Comparison of ENCODE assay signal across 19 mouse cellular contexts in genomic region chr8:94863897-94864673, GRCm38 (mm10). TPM values are rescaled to one million over a fixed set of nuclear protein-coding genes. Genes with fewer than 3 reads are reported as not detected.
DNase-seq lines count a peak whose midpoint lies in the region; ATAC-seq and TF ChIP-seq lines count a peak whose summit lies in the region.
"Had no signal": no experiment of that assay in that cellular context is flagged by ENCODE, and none has a peak within 500 bp of the region (broad histone marks: within the 10 kb centered on the region; RNA-seq: fewer than 3 reads in every experiment).

No protein-coding gene starts in this region.

- H3K27ac ChIP-seq in heart, postnatal 0 days (ENCODE audit: low read depth) = 0 out of 2 replicates have a peak overlapping the region, but pooled peaks have one; percentile 25
- H3K27ac ChIP-seq in heart, embryonic 11.5 days (ENCODE audit: low read depth, low read length) = no peak overlapping the region
- H3K27ac ChIP-seq in lung, embryonic 14.5 days (ENCODE audit: low read depth) = no peak overlapping the region
- H3K27ac ChIP-seq in brown adipose tissue, adult 24 weeks (replicated peaks; ENCODE audit: low read depth, low read length) = 0 out of 2 replicates have a peak overlapping the region, but pooled peaks have one; percentile 14
- H3K27ac ChIP-seq in liver, embryonic 15.5 days (replicated peaks) = peak overlapping the region; percentile 35; the same call in 1 of the 2 replicates
- H3K27ac ChIP-seq: forebrain, embryonic 13.5 days; hindbrain, embryonic 10.5 days; limb, embryonic 13.5 days; stomach, embryonic 15.5 days had no signal

- H3K4me3 ChIP-seq in heart, postnatal 0 days (ENCODE audit: low read depth, low read length) = no peak overlapping the region
- H3K4me3 ChIP-seq in heart, embryonic 11.5 days (ENCODE audit: low read depth, low read length) = no peak overlapping the region
- H3K4me3 ChIP-seq in lung, embryonic 14.5 days (ENCODE audit: low read depth, low read length) = no peak overlapping the region
- no peak overlapping the region for H3K4me3 ChIP-seq in lung, adult 2 months (replicated peaks; ENCODE audit: extremely low read depth, low read depth, low read length)
- H3K4me3 ChIP-seq in brown adipose tissue, adult 24 weeks (ENCODE audit: insufficient read depth, low read depth, low read length) = no peak overlapping the region
- H3K4me3 ChIP-seq in liver, embryonic 15.5 days (replicated peaks) = no peak overlapping the region
- H3K4me3 ChIP-seq: forebrain, embryonic 13.5 days; heart, embryonic 15.5 days; hindbrain, embryonic 10.5 days; limb, embryonic 13.5 days; stomach, embryonic 15.5 days had no signal

- H3K36me3 ChIP-seq in heart, postnatal 0 days (replicated peaks; ENCODE audit: control insufficient read depth, insufficient read depth, low read length) = peaks cover 57% of the 10 kb centered on the region
- peaks cover 40% of the 10 kb centered on the region for H3K36me3 ChIP-seq in heart, embryonic 11.5 days (ENCODE audit: control insufficient read depth, insufficient read depth, low read length)
- H3K36me3 ChIP-seq in lung, embryonic 14.5 days (ENCODE audit: insufficient read depth) = peaks cover 82% of the 10 kb centered on the region
- peaks cover 96% of the 10 kb centered on the region for H3K36me3 ChIP-seq in liver, embryonic 15.5 days (replicated peaks)

- peak; percentile 11; the same call in 1 of the 2 replicates for TF ChIP-seq CTCF in heart, postnatal 0 days (IDR thresholded peaks at IDR 0.05; ENCODE audit: low read depth)
- 0 out of 2 replicates have a peak, but pooled peaks have one; percentile 12 for TF ChIP-seq CTCF in lung, embryonic 14.5 days (IDR thresholded peaks at IDR 0.05; ENCODE audit: low read depth)
- TF ChIP-seq CTCF in lung, adult 2 months (IDR thresholded peaks at IDR 0.05; ENCODE audit: insufficient read depth, low read length) = no peak

- no peak for DNase-seq in heart, postnatal 0 days (ENCODE audit: low spot score)
- DNase-seq in lung, embryonic 14.5 days = peak; percentile 2
- DNase-seq in lung, adult 2 months = no peak
- no peak for DNase-seq in cerebellum, postnatal 36 days
- DNase-seq: adrenal gland, postnatal 25 days; cerebellum, adult 8-10 months; gastrocnemius, postnatal 25 days; kidney, adult 8-10 months; lung, postnatal 36 days had no signal

- 64% methylated on average over 10 of the region's 10 CpGs for WGBS in heart, postnatal 0 days
- 64% methylated on average over 10 of the region's 10 CpGs for WGBS in heart, embryonic 11.5 days (ENCODE audit: insufficient replicate concordance)
- 81% methylated on average over 10 of the region's 10 CpGs for WGBS in lung, embryonic 14.5 days
- WGBS in lung, adult 2 months = 56% methylated on average over 10 of the region's 10 CpGs
- WGBS in liver, embryonic 15.5 days (ENCODE audit: insufficient replicate concordance) = 61% methylated on average over 10 of the region's 10 CpGs

- no peak overlapping the region for H3K9ac ChIP-seq in heart, postnatal 0 days (replicated peaks; ENCODE audit: low read depth, low read length)
- H3K9ac ChIP-seq in heart, embryonic 11.5 days (ENCODE audit: low read depth, low read length) = no peak overlapping the region; the same call in 1 of the 2 replicates
- H3K9ac ChIP-seq in lung, embryonic 14.5 days = no peak overlapping the region
- H3K9ac ChIP-seq in liver, embryonic 15.5 days = no peak overlapping the region
- H3K9ac ChIP-seq: forebrain, embryonic 13.5 days; heart, embryonic 15.5 days; limb, embryonic 13.5 days; stomach, embryonic 15.5 days had no signal

- TF ChIP-seq POLR2A in lung, adult 2 months (IDR thresholded peaks at IDR 0.05; ENCODE audit: borderline replicate concordance, extremely low read depth, low read depth, low read length) = no peak

- H3K4me1 ChIP-seq in heart, postnatal 0 days (ENCODE audit: control insufficient read depth, insufficient read depth) = peaks cover 2% of the 10 kb centered on the region
- H3K4me1 ChIP-seq in heart, embryonic 11.5 days (ENCODE audit: control insufficient read depth, insufficient read depth, low read length) = peaks cover 22% of the 10 kb centered on the region
- H3K4me1 ChIP-seq in lung, embryonic 14.5 days (ENCODE audit: insufficient read depth) = 0 out of 2 replicates have a peak, but pooled peaks cover under 1% of the 10 kb centered on the region
- no peaks in the 10 kb centered on the region for H3K4me1 ChIP-seq in lung, adult 2 months (ENCODE audit: control insufficient read depth, insufficient read depth, low read length)
- H3K4me1 ChIP-seq in brown adipose tissue, adult 24 weeks (ENCODE audit: control insufficient read depth, insufficient read depth, insufficient read length, low read length) = peaks cover 5% of the 10 kb centered on the region
- peaks cover 40% of the 10 kb centered on the region for H3K4me1 ChIP-seq in liver, embryonic 15.5 days (replicated peaks)

- ATAC-seq in heart, postnatal 0 days (ENCODE audit: insufficient read depth, low read depth) = no peak
- no peak for ATAC-seq in heart, embryonic 11.5 days (replicated peaks; ENCODE audit: insufficient number of reproducible peaks, low FRiP score, low TSS enrichment)
- ATAC-seq in lung, embryonic 14.5 days (ENCODE audit: insufficient read depth) = no peak
- ATAC-seq in liver, embryonic 15.5 days (ENCODE audit: insufficient read depth) = no peak
- ATAC-seq in erythroid progenitor cell, adult 5-6 weeks (replicated peaks; ENCODE audit: low FRiP score, poor library complexity, severe bottlenecking) = no peak
- ATAC-seq: forebrain, embryonic 13.5 days; midbrain, embryonic 16.5 days had no signal

- H3K9me3 ChIP-seq in heart, postnatal 0 days (replicated peaks; ENCODE audit: control insufficient read depth, low read length) = no peaks in the 10 kb centered on the region
- no peaks in the 10 kb centered on the region for H3K9me3 ChIP-seq in heart, embryonic 11.5 days (replicated peaks; ENCODE audit: control insufficient read depth, low read length)
- H3K9me3 ChIP-seq in lung, embryonic 14.5 days (ENCODE audit: low read depth, low read length) = no peaks in the 10 kb centered on the region
- H3K9me3 ChIP-seq in liver, embryonic 15.5 days (replicated peaks) = no peaks in the 10 kb centered on the region
- H3K9me3 ChIP-seq: forebrain, embryonic 13.5 days; heart, embryonic 15.5 days; hindbrain, embryonic 10.5 days; limb, embryonic 13.5 days; stomach, embryonic 15.5 days had no signal

- no peaks in the 10 kb centered on the region for H3K27me3 ChIP-seq in heart, postnatal 0 days (ENCODE audit: control insufficient read depth, insufficient read depth, low read length)
- no peaks in the 10 kb centered on the region for H3K27me3 ChIP-seq in heart, embryonic 11.5 days (ENCODE audit: control insufficient read depth, insufficient read depth, low read length)
- H3K27me3 ChIP-seq in lung, embryonic 14.5 days (ENCODE audit: insufficient read depth, low read length) = no peaks in the 10 kb centered on the region
- peaks cover 2% of the 10 kb centered on the region; the same call in 1 of the 2 replicates for H3K27me3 ChIP-seq in liver, embryonic 15.5 days
- H3K27me3 ChIP-seq: forebrain, embryonic 13.5 days; heart, embryonic 15.5 days; limb, embryonic 13.5 days; stomach, embryonic 15.5 days had no signal

- TF ChIP-seq EP300 in heart, postnatal 0 days (IDR thresholded peaks at IDR 0.05; ENCODE audit: low read depth) = no peak

- no peak overlapping the region for H3K4me2 ChIP-seq in heart, postnatal 0 days (ENCODE audit: low read depth, low read length)
- no peak overlapping the region for H3K4me2 ChIP-seq in heart, embryonic 11.5 days
- H3K4me2 ChIP-seq in lung, embryonic 14.5 days = no peak overlapping the region
- no peak overlapping the region for H3K4me2 ChIP-seq in liver, embryonic 15.5 days
- H3K4me2 ChIP-seq: forebrain, embryonic 13.5 days; heart, embryonic 15.5 days; limb, embryonic 13.5 days; stomach, embryonic 15.5 days had no signal

RNA-seq across cellular contexts. Expression of gene Polr2c, which starts 6.8 kb away (rescaled TPM):
- 96.3 and 112 TPM in 2 replicates for total RNA-seq in heart, postnatal 0 days (2014; rRNA removed; ENCODE audit: low replicate concordance)
- polyA plus RNA-seq in heart, postnatal 0 days (2015; fragmentation: Nextera tagmentation; extraction: Ambion mirVana) = 117 and 121 TPM in 2 replicates
- 141 and 143 TPM in 2 replicates for polyA plus RNA-seq in heart, embryonic 11.5 days (2014; fragmentation: Nextera tagmentation; extraction: Ambion mirVana)
- polyA plus RNA-seq in lung, embryonic 14.5 days (2014; fragmentation: Nextera tagmentation; extraction: Ambion mirVana) = 162 and 169 TPM in 2 replicates
- 81.9 and 105 TPM in 2 replicates for polyA plus RNA-seq in lung, adult 2 months (2012; rRNA removed)
- 55.0 and 64.8 TPM in 2 replicates for polyA plus RNA-seq in brown adipose tissue, adult 24 weeks (2012; ENCODE audit: insufficient read depth, insufficient read length, missing spikeins)
- 70.5 and 74.1 TPM in 2 replicates for polyA plus RNA-seq in liver, embryonic 15.5 days (2015; fragmentation: Nextera tagmentation; extraction: Ambion mirVana)
- 34.0 and 42.2 TPM in 2 replicates for total RNA-seq in erythroid progenitor cell, adult 5-6 weeks (2015; ENCODE audit: low replicate concordance)
- 17.5 and 40.3 TPM in 2 replicates for total RNA-seq in erythroid progenitor cell, adult 5-6 weeks (2017; ENCODE audit: low replicate concordance)

RNA-seq across cellular contexts. Expression of gene Dok4, which starts 12.0 kb away (rescaled TPM):
- 43.4 and 59.1 TPM in 2 replicates for total RNA-seq in heart, postnatal 0 days (2014; rRNA removed; ENCODE audit: low replicate concordance)
- polyA plus RNA-seq in heart, postnatal 0 days (2015; fragmentation: Nextera tagmentation; extraction: Ambion mirVana) = 27.7 and 28.7 TPM in 2 replicates
- 46.2 and 57.7 TPM in 2 replicates for polyA plus RNA-seq in heart, embryonic 11.5 days (2014; fragmentation: Nextera tagmentation; extraction: Ambion mirVana)
- polyA plus RNA-seq in lung, embryonic 14.5 days (2014; fragmentation: Nextera tagmentation; extraction: Ambion mirVana) = 32.5 and 36.5 TPM in 2 replicates
- polyA plus RNA-seq in lung, adult 2 months (2012; rRNA removed) = 39.6 and 46.4 TPM in 2 replicates
- polyA plus RNA-seq in brown adipose tissue, adult 24 weeks (2012; ENCODE audit: insufficient read depth, insufficient read length, missing spikeins) = 3.8 and 8.4 TPM in 2 replicates
- 11.0 and 12.9 TPM in 2 replicates for polyA plus RNA-seq in liver, embryonic 15.5 days (2015; fragmentation: Nextera tagmentation; extraction: Ambion mirVana)
- 12.2 and 13.0 TPM in 2 replicates for total RNA-seq in erythroid progenitor cell, adult 5-6 weeks (2015; ENCODE audit: low replicate concordance)
- 11.0 and 12.8 TPM in 2 replicates for total RNA-seq in erythroid progenitor cell, adult 5-6 weeks (2017; ENCODE audit: low replicate concordance)

RNA-seq across cellular contexts. Expression of gene Ciapin1, which starts 25.9 kb away (rescaled TPM):
- total RNA-seq in heart, postnatal 0 days (2014; rRNA removed; ENCODE audit: low replicate concordance) = 41.6 and 80.6 TPM in 2 replicates
- 84.0 and 92.2 TPM in 2 replicates for polyA plus RNA-seq in heart, postnatal 0 days (2015; fragmentation: Nextera tagmentation; extraction: Ambion mirVana)
- polyA plus RNA-seq in heart, embryonic 11.5 days (2014; fragmentation: Nextera tagmentation; extraction: Ambion mirVana) = 97.0 and 97.5 TPM in 2 replicates
- polyA plus RNA-seq in lung, embryonic 14.5 days (2014; fragmentation: Nextera tagmentation; extraction: Ambion mirVana) = 96.0 and 105 TPM in 2 replicates
- polyA plus RNA-seq in lung, adult 2 months (2012; rRNA removed) = 22.9 and 27.8 TPM in 2 replicates
- polyA plus RNA-seq in brown adipose tissue, adult 24 weeks (2012; ENCODE audit: insufficient read depth, insufficient read length, missing spikeins) = 61.4 and 80.8 TPM in 2 replicates
- polyA plus RNA-seq in liver, embryonic 15.5 days (2015; fragmentation: Nextera tagmentation; extraction: Ambion mirVana) = 46.6 and 48.2 TPM in 2 replicates
- 27.4 and 66.7 TPM in 2 replicates for total RNA-seq in erythroid progenitor cell, adult 5-6 weeks (2015; ENCODE audit: low replicate concordance)
- total RNA-seq in erythroid progenitor cell, adult 5-6 weeks (2017; ENCODE audit: low replicate concordance) = 36.8 and 46.6 TPM in 2 replicates

RNA-seq across cellular contexts. Expression of gene Coq9, which starts 26.0 kb away (rescaled TPM):
- total RNA-seq in heart, postnatal 0 days (2014; rRNA removed; ENCODE audit: low replicate concordance) = 620 and 677 TPM in 2 replicates
- 290 and 300 TPM in 2 replicates for polyA plus RNA-seq in heart, postnatal 0 days (2015; fragmentation: Nextera tagmentation; extraction: Ambion mirVana)
- 125 and 126 TPM in 2 replicates for polyA plus RNA-seq in heart, embryonic 11.5 days (2014; fragmentation: Nextera tagmentation; extraction: Ambion mirVana)
- 58.3 and 61.0 TPM in 2 replicates for polyA plus RNA-seq in lung, embryonic 14.5 days (2014; fragmentation: Nextera tagmentation; extraction: Ambion mirVana)
- 123 and 158 TPM in 2 replicates for polyA plus RNA-seq in lung, adult 2 months (2012; rRNA removed)
- 313 and 387 TPM in 2 replicates for polyA plus RNA-seq in brown adipose tissue, adult 24 weeks (2012; ENCODE audit: insufficient read depth, insufficient read length, missing spikeins)
- polyA plus RNA-seq in liver, embryonic 15.5 days (2015; fragmentation: Nextera tagmentation; extraction: Ambion mirVana) = 50.8 and 55.0 TPM in 2 replicates
- total RNA-seq in erythroid progenitor cell, adult 5-6 weeks (2015; ENCODE audit: low replicate concordance) = 27.8 and 34.8 TPM in 2 replicates
- total RNA-seq in erythroid progenitor cell, adult 5-6 weeks (2017; ENCODE audit: low replicate concordance) = 42.1 and 47.1 TPM in 2 replicates

RNA-seq across cellular contexts. Expression of gene Ccdc102a, which starts 53.8 kb away (rescaled TPM):
- 12.4 and 24.7 TPM in 2 replicates for total RNA-seq in heart, postnatal 0 days (2014; rRNA removed; ENCODE audit: low replicate concordance)
- 10.1 and 10.6 TPM in 2 replicates for polyA plus RNA-seq in heart, postnatal 0 days (2015; fragmentation: Nextera tagmentation; extraction: Ambion mirVana)
- 22.8 and 24.8 TPM in 2 replicates for polyA plus RNA-seq in heart, embryonic 11.5 days (2014; fragmentation: Nextera tagmentation; extraction: Ambion mirVana)
- 29.9 and 34.1 TPM in 2 replicates for polyA plus RNA-seq in lung, embryonic 14.5 days (2014; fragmentation: Nextera tagmentation; extraction: Ambion mirVana)
- 19.0 and 21.2 TPM in 2 replicates for polyA plus RNA-seq in lung, adult 2 months (2012; rRNA removed)
- 1.2 and 1.5 TPM in 2 replicates for polyA plus RNA-seq in brown adipose tissue, adult 24 weeks (2012; ENCODE audit: insufficient read depth, insufficient read length, missing spikeins)
- polyA plus RNA-seq in liver, embryonic 15.5 days (2015; fragmentation: Nextera tagmentation; extraction: Ambion mirVana) = 2.3 TPM in 2 replicates
- not detected in 2 replicates for total RNA-seq in erythroid progenitor cell, adult 5-6 weeks (2015; ENCODE audit: low replicate concordance)
- total RNA-seq in erythroid progenitor cell, adult 5-6 weeks (2017; ENCODE audit: low replicate concordance) = 0.15 and 0.51 TPM in 2 replicates

Comparison
In these comparisons a context has a peak if more than half of its experiments do, and no peak if none do; other contexts are left out.
1. H3K27ac ChIP-seq: peak in heart, postnatal 0 days (single experiment), brown adipose tissue, adult 24 weeks (single experiment) and liver, embryonic 15.5 days (single experiment); none in heart, embryonic 11.5 days (single experiment) and lung, embryonic 14.5 days (single experiment).